Mouse (Mus musculus) forebrain, embryonic 14.5 days (tissue): ENCODE measurements at regions not wholly inside any gene's neighbourhood (a gene's known extent, or its start where the extent isn't known, plus 50 kb on each side); places are given as distances from the start of the nearest gene placed in this dataset.

Source experiments
- ATAC-seq: fragments of 200-750 bp; cut with Nextera tagmentation; 2 replicates; pipeline ENCODE4 v1.8.0; 2017; ENCODE audit warnings: mild to moderate bottlenecking, moderate library complexity
- DNase-seq: peaks from one replicate; pipeline ENCODE4 v3.0.0-alpha.2; 2015; ENCODE audit warnings: low spot score
- H3K27ac ChIP-seq: fragments of 300-500 bp; sonication (generic); 2 replicates; pipeline ENCODE4 v1.5.1; 2014; ENCODE audit warnings: low read depth, mild to moderate bottlenecking, control low read depth, low read length, moderate library complexity
- H3K27me3 ChIP-seq: fragments of 300-500 bp; sonication (generic); replicated peaks from 2 replicates; pipeline ENCODE4 v1.6.1; 2014; ENCODE audit warnings: low read length, control low read depth, mixed read lengths; ENCODE audit not compliant: control insufficient read depth, insufficient read depth
- H3K36me3 ChIP-seq: fragments of 300-500 bp; sonication (generic); 2 replicates; pipeline ENCODE4 v1.6.1; 2014; ENCODE audit warnings: low read length, control low read depth; ENCODE audit not compliant: control insufficient read depth, insufficient read depth
- H3K4me1 ChIP-seq: fragments of 300-500 bp; sonication (generic); 2 replicates; pipeline ENCODE4 v1.6.1; 2014; ENCODE audit warnings: antibody characterized with exemption, low read length, control low read depth; ENCODE audit not compliant: control insufficient read depth, insufficient read depth
- H3K4me2 ChIP-seq: fragments of 300-500 bp; sonication (generic); 2 replicates; pipeline ENCODE4 v1.6.1; 2014; ENCODE audit warnings: mild to moderate bottlenecking, control low read depth, low read length
- H3K4me3 ChIP-seq: fragments of 300-500 bp; sonication (generic); 2 replicates; pipeline ENCODE4 v1.5.1; 2014; ENCODE audit warnings: low read depth, low read length, control low read depth
- H3K9ac ChIP-seq: fragments of 300-500 bp; sonication (generic); 2 replicates; pipeline ENCODE4 v1.6.1; 2014; ENCODE audit warnings: mild to moderate bottlenecking, low read length, control low read depth, moderate library complexity
- H3K9me3 ChIP-seq: fragments of 300-500 bp; sonication (generic); replicated peaks from 2 replicates; pipeline ENCODE4 v1.6.1; 2016; ENCODE audit warnings: low read length, control low read depth, mixed read lengths; ENCODE audit not compliant: control insufficient read depth
- WGBS: fragments of 180-500 bp; shearing (Covaris S2); extraction: QIAGEN DNeasy Blood & Tissue Kit; methylation state at CpG from one replicate; pipeline ENCODE4 v1.1.7; 2014; 5-methylcytosine and 5-hydroxymethylcytosine counted together

GRCm38 (mm10) chr9:98091105-98091504, 58.1 kb upstream of the Clstn2 start:
- ATAC-seq (no peak), DNase-seq (no peak)
- Histone ChIP-seq H3K4me2 (no peak overlapping the region), H3K4me1 (no peaks in the 10 kb centered on the region), H3K9me3 (no peaks in the 10 kb centered on the region), H3K27ac (no peak overlapping the region), H3K36me3 (no peaks in the 10 kb centered on the region), H3K4me3 (no peak overlapping the region), H3K27me3 (no peaks in the 10 kb centered on the region), H3K9ac (no peak overlapping the region)
- WGBS, result 86% methylated on average over 1 of the region's 1 CpGs

DNA sequence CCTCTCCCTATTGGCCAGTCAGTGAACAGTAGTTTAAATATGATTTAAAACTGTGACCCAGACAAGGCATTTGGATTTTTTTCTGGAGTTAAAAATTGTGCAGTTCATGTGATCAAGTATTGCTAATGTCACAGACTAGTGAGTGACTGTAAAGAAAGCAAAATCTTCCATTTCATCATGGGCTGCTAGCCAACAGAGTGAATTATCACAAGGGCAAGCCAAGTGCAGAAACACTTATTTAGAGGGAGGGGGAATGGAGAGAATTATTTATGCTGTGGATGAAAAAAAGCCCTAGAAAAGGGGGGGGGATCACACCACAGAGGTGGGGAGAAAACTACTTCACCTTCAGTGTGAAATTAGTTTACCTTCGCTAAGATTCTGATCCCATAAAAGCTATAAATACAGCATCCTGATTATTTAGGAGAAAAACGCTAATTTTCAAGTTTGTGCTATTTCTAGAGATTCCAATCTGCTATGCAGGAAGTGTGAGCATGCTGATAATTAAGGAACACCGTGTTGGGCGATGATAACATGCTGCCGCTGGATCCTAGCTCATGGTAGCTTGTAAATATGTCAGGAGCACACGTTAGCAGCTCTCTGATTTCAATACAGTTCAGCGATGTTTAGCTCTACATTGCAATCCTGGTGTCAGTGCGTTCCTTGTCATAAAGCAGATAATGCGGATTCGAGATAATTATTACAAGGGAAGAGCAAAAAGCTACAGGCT, 62.2 kb upstream of the Clstn2 start:
- WGBS, result 79% methylated on average over 10 of the region's 10 CpGs
- no peak overlapping the region for H3K4me3 ChIP-seq
- no peak overlapping the region for H3K9ac ChIP-seq
- ATAC-seq (no peak; the same call in 1 of the 2 replicates), DNase-seq (peak; percentile 51)
- no peaks in the 10 kb centered on the region for H3K4me1 ChIP-seq
- no peaks in the 10 kb centered on the region for H3K9me3 ChIP-seq
- H3K36me3 ChIP-seq, result no peaks in the 10 kb centered on the region
- no peaks in the 10 kb centered on the region for H3K27me3 ChIP-seq
- H3K4me2 ChIP-seq, result no peak overlapping the region
- H3K27ac ChIP-seq, result no peak overlapping the region

DNA sequence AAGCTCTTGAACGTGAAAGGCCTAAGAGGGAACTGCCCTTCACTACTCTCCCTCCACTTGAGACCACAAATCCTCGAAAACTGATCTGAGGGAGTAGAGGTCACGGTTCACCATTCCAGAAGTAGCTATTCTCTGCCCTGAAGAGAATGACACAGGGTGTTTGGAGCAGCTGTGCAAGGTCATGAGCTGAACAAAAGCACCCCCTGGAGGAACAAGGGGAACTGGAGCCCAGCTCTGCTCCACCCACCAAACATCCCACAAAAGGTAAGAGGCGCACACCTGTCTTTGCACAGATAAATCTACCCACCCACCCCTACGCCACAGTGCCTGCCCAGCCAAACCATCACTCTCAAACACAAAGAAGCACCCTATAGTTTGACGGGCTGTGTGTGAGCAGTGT, 90.4 kb upstream of the Clstn2 start:
- H3K4me3 ChIP-seq, result no peak overlapping the region
- WGBS, result 60% methylated on average over 6 of the region's 6 CpGs
- H3K9me3 ChIP-seq, result no peaks in the 10 kb centered on the region
- H3K4me1 ChIP-seq, result no peaks in the 10 kb centered on the region
- H3K4me2 ChIP-seq, result no peak overlapping the region
- H3K27ac ChIP-seq, result no peak overlapping the region
- no peaks in the 10 kb centered on the region for H3K27me3 ChIP-seq
- ATAC-seq (no peak), DNase-seq (no peak)
- no peaks in the 10 kb centered on the region for H3K36me3 ChIP-seq
- no peak overlapping the region for H3K9ac ChIP-seq

- H3K36me3 ChIP-seq, result no peaks in the 10 kb centered on the region
- ATAC-seq (no peak), DNase-seq (no peak)
- 86% methylated on average over 4 of the region's 4 CpGs for WGBS
- no peaks in the 10 kb centered on the region for H3K9me3 ChIP-seq
- no peak overlapping the region for H3K9ac ChIP-seq
- no peak overlapping the region for H3K4me3 ChIP-seq
- no peaks in the 10 kb centered on the region for H3K27me3 ChIP-seq
- no peak overlapping the region for H3K27ac ChIP-seq
- no peaks in the 10 kb centered on the region for H3K4me1 ChIP-seq
- H3K4me2 ChIP-seq, result no peak overlapping the region
Observed at GRCm38 (mm10) chr9:98129596-98129995, 96.6 kb upstream of the Clstn2 start.

DNA sequence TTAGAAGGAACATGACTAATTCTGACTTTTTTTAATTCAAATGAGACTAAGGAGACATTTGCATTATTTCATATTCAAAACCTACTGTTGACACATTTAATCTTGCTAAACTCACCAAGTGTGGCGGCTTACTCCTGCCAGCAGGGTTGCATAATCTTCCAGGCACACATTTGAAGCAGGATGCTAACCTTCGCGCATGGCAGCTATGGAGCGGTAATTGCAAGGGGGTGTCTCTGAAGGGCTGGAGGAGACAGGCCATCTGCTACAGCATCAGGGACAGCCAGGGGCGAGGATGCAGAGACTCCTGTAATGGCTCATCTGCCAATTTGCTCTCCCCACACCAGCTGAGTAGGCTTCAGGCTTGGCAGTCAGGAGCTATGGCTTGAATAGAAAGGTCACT, 97.9 kb upstream of the Clstn2 start:
- H3K4me1 ChIP-seq, result no peaks in the 10 kb centered on the region
- WGBS, result 65% methylated on average over 5 of the region's 5 CpGs
- H3K9me3 ChIP-seq, result no peaks in the 10 kb centered on the region
- no peak overlapping the region for H3K4me3 ChIP-seq
- H3K36me3 ChIP-seq, result no peaks in the 10 kb centered on the region
- no peak overlapping the region for H3K9ac ChIP-seq
- peak; percentile 55; the same call in 1 of the 2 replicates for ATAC-seq
- no peak overlapping the region for H3K4me2 ChIP-seq
- no peaks in the 10 kb centered on the region for H3K27me3 ChIP-seq
- DNase-seq, result peak; percentile 61
- no peak overlapping the region for H3K27ac ChIP-seq

GRCm38 (mm10) chr9:98140546-98140945, 107.6 kb upstream of the Clstn2 start:
- H3K27me3 ChIP-seq, result no peaks in the 10 kb centered on the region
- DNase-seq (no peak), ATAC-seq (no peak)
- H3K4me3 ChIP-seq, result no peak overlapping the region
- no peak overlapping the region for H3K4me2 ChIP-seq
- no peaks in the 10 kb centered on the region for H3K4me1 ChIP-seq
- no peaks in the 10 kb centered on the region for H3K9me3 ChIP-seq
- H3K27ac ChIP-seq, result no peak overlapping the region
- H3K36me3 ChIP-seq, result no peaks in the 10 kb centered on the region
- no peak overlapping the region for H3K9ac ChIP-seq

- Histone ChIP-seq H3K4me3 (no peak overlapping the region), H3K4me2 (no peak overlapping the region), H3K36me3 (no peaks in the 10 kb centered on the region), H3K9ac (no peak overlapping the region), H3K9me3 (no peaks in the 10 kb centered on the region), H3K27ac (no peak overlapping the region), H3K27me3 (no peaks in the 10 kb centered on the region), H3K4me1 (no peaks in the 10 kb centered on the region)
- WGBS, result 72% methylated on average over 7 of the region's 7 CpGs
- DNase-seq (no peak), ATAC-seq (no peak)
Observed at GRCm38 (mm10) chr9:98142121-98142520, 109.1 kb upstream of the Clstn2 start.

DNA sequence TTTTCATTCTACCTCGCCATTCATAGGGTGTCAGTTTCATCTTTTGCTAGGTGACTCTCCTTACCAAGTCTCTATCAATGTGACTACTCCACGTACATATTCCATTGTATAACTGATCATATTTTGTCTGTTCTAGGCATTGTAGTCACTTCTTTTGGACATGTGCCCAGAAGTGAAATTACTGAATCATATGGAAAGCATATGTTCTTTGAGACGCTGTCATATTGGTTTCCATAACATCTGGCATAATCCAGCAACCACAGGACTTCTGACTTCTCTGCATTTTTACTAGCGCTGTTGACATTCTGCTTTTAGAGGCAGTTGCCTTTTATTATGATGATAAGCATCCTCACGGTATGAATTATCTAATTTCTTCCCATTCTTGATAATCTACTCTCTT, 113.9 kb upstream of the Clstn2 start:
- no peak for ATAC-seq

DNA sequence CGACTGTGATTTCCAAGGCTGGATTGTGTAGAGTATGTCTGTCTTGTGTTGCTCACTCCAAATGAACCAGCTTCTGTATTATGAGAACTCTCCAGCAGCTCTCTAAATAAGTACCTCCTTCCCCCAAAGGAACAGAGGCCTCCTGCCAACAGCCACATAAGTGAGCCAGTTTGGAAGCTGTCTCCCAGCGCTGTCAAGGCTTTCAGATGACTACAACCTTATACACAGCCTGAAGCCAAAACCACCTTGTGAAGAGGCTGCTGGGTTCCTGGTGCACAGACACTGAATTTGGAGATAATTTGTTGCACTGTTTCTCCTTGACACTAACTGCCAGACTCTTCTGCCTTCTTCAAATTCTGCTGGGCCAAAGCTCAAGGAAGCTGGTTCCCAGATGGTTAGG, 125.4 kb upstream of the Clstn2 start:
- H3K27ac ChIP-seq, result no peak overlapping the region
- H3K9ac ChIP-seq, result no peak overlapping the region
- H3K36me3 ChIP-seq, result no peaks in the 10 kb centered on the region
- DNase-seq, result peak; percentile 8
- H3K9me3 ChIP-seq, result no peaks in the 10 kb centered on the region
- 88% methylated on average over 2 of the region's 2 CpGs for WGBS
- H3K4me3 ChIP-seq, result no peak overlapping the region
- H3K4me1 ChIP-seq, result no peaks in the 10 kb centered on the region
- no peak overlapping the region for H3K4me2 ChIP-seq
- no peak for ATAC-seq
- no peaks in the 10 kb centered on the region for H3K27me3 ChIP-seq

More for the DNA sequence above, 113.9 kb upstream of the Clstn2 start:
- H3K4me3 ChIP-seq, result no peak overlapping the region
- H3K36me3 ChIP-seq, result no peaks in the 10 kb centered on the region
- H3K4me1 ChIP-seq, result no peaks in the 10 kb centered on the region
- H3K27ac ChIP-seq, result no peak overlapping the region
- no peak overlapping the region for H3K4me2 ChIP-seq
- H3K9me3 ChIP-seq, result no peaks in the 10 kb centered on the region
- WGBS, result 78% methylated on average over 5 of the region's 5 CpGs
- DNase-seq, result no peak
- no peak overlapping the region for H3K9ac ChIP-seq
- H3K27me3 ChIP-seq, result no peaks in the 10 kb centered on the region
